8 mouse cellular contexts compared by ENCODE assay signal in genomic region chr8:75032961-75033360, GRCm38 (mm10). TPM values are rescaled to one million over a fixed set of nuclear protein-coding genes. Genes with fewer than 3 reads are reported as not detected.
DNase-seq lines count a peak whose midpoint lies in the region; ATAC-seq lines count a peak whose summit lies in the region.

No protein-coding gene starts in this region.

- intact Hi-C loops in gastrocnemius, postnatal 36 days (cut with DNase I): loop anchor here (5.0 kb wide), 1 partner anchor 41 kb away; the partner anchor contains the start of gene Hmgxb4

- no peaks in the 10 kb centered on the region for H3K9me3 ChIP-seq in liver, embryonic 11.5 days (ENCODE audit: control insufficient read depth, low read length)
- no peaks in the 10 kb centered on the region for H3K9me3 ChIP-seq in embryonic facial prominence, embryonic 13.5 days
- H3K9me3 ChIP-seq in intestine, embryonic 14.5 days (ENCODE audit: control insufficient read depth, low read length): no peaks in the 10 kb centered on the region
- H3K9me3 ChIP-seq in neural tube, embryonic 12.5 days: no peaks in the 10 kb centered on the region

- DNase-seq in liver, embryonic 11.5 days (ENCODE audit: low spot score): no peak
- no peak for DNase-seq in liver
- no peak for DNase-seq in intestine, embryonic 14.5 days (ENCODE audit: low spot score)
- DNase-seq in urinary bladder, postnatal 14 days (ENCODE audit: low spot score): no peak
- no peak for DNase-seq in urinary bladder, postnatal 10 days (ENCODE audit: low spot score)
- no peak for DNase-seq in gastrocnemius, postnatal 36 days

- H3K9ac ChIP-seq in liver, embryonic 11.5 days (ENCODE audit: low read depth, low read length): no peak overlapping the region; the same call in 1 of the 2 replicates
- H3K9ac ChIP-seq in embryonic facial prominence, embryonic 13.5 days: peak overlapping the region; percentile 74
- no peak overlapping the region for H3K9ac ChIP-seq in intestine, embryonic 14.5 days (ENCODE audit: low read length)
- H3K9ac ChIP-seq in neural tube, embryonic 12.5 days: no peak overlapping the region

- WGBS in liver, embryonic 11.5 days: 62% methylated on average over 5 of the region's 5 CpGs
- WGBS in embryonic facial prominence, embryonic 13.5 days: 66% methylated on average over 5 of the region's 5 CpGs
- WGBS in intestine, embryonic 14.5 days: 59% methylated on average over 5 of the region's 5 CpGs
- 71% methylated on average over 5 of the region's 5 CpGs for WGBS in neural tube, embryonic 12.5 days

- peak overlapping the region; percentile 83 for H3K4me2 ChIP-seq in liver, embryonic 11.5 days
- peak overlapping the region; percentile 80 for H3K4me2 ChIP-seq in embryonic facial prominence, embryonic 13.5 days
- H3K4me2 ChIP-seq in intestine, embryonic 14.5 days (ENCODE audit: low read length): peak overlapping the region; percentile 99
- H3K4me2 ChIP-seq in neural tube, embryonic 12.5 days (replicated peaks): peak overlapping the region; percentile 74

- H3K4me3 ChIP-seq in liver, embryonic 11.5 days (ENCODE audit: low read depth, low read length): peak overlapping the region; percentile 64
- peak overlapping the region; percentile 68 for H3K4me3 ChIP-seq in embryonic facial prominence, embryonic 13.5 days
- peak overlapping the region; percentile 79 for H3K4me3 ChIP-seq in intestine, embryonic 14.5 days (ENCODE audit: low read depth, low read length)
- peak overlapping the region; percentile 58 for H3K4me3 ChIP-seq in neural tube, embryonic 12.5 days

- peak overlapping the region; percentile 57; the same call in 1 of the 2 replicates for H3K27ac ChIP-seq in liver, embryonic 11.5 days (ENCODE audit: low read depth, low read length)
- H3K27ac ChIP-seq in embryonic facial prominence, embryonic 13.5 days: peak overlapping the region; percentile 88
- H3K27ac ChIP-seq in intestine, embryonic 14.5 days (ENCODE audit: low read depth): no peak overlapping the region
- no peak overlapping the region for H3K27ac ChIP-seq in neural tube, embryonic 12.5 days

- peaks cover 10% of the 10 kb centered on the region for H3K4me1 ChIP-seq in liver, embryonic 11.5 days (replicated peaks; ENCODE audit: control insufficient read depth, insufficient read depth, low read length)
- peaks cover 9% of the 10 kb centered on the region for H3K4me1 ChIP-seq in embryonic facial prominence, embryonic 13.5 days
- H3K4me1 ChIP-seq in intestine, embryonic 14.5 days (replicated peaks; ENCODE audit: control insufficient read depth, insufficient read depth, low read length): 0 out of 2 replicates have a peak, but pooled peaks cover 7% of the 10 kb centered on the region
- peaks cover 4% of the 10 kb centered on the region; the same call in 1 of the 2 replicates for H3K4me1 ChIP-seq in neural tube, embryonic 12.5 days

- no peak for ATAC-seq in liver, embryonic 11.5 days (replicated peaks; ENCODE audit: low FRiP score)
- no peak for ATAC-seq in embryonic facial prominence, embryonic 13.5 days (ENCODE audit: insufficient number of reproducible peaks, insufficient read depth, low FRiP score, low TSS enrichment, low read depth)
- no peak for ATAC-seq in intestine, embryonic 14.5 days (replicated peaks; ENCODE audit: low FRiP score, low TSS enrichment, low read depth)
- no peak for ATAC-seq in neural tube, embryonic 12.5 days (ENCODE audit: low FRiP score, low read depth)

- H3K27me3 ChIP-seq in liver, embryonic 11.5 days (replicated peaks; ENCODE audit: control insufficient read depth, insufficient read depth, low read length): no peaks in the 10 kb centered on the region
- no peaks in the 10 kb centered on the region for H3K27me3 ChIP-seq in embryonic facial prominence, embryonic 13.5 days
- H3K27me3 ChIP-seq in intestine, embryonic 14.5 days (replicated peaks; ENCODE audit: control insufficient read depth, insufficient read depth, low read length): no peaks in the 10 kb centered on the region
- H3K27me3 ChIP-seq in neural tube, embryonic 12.5 days (replicated peaks): no peaks in the 10 kb centered on the region

- H3K36me3 ChIP-seq in liver, embryonic 11.5 days (ENCODE audit: control insufficient read depth, insufficient read depth, low read length): peaks cover 16% of the 10 kb centered on the region; the same call in 1 of the 2 replicates
- H3K36me3 ChIP-seq in embryonic facial prominence, embryonic 13.5 days: peaks cover 32% of the 10 kb centered on the region
- peaks cover 42% of the 10 kb centered on the region for H3K36me3 ChIP-seq in intestine, embryonic 14.5 days (ENCODE audit: control insufficient read depth, insufficient read depth, low read length)
- peaks cover 18% of the 10 kb centered on the region for H3K36me3 ChIP-seq in neural tube, embryonic 12.5 days

RNA-seq across cellular contexts. Expression of gene Tom1, which starts 0.5 kb away (rescaled TPM):
- polyA plus RNA-seq in liver, embryonic 11.5 days (2014; fragmentation: Nextera tagmentation; extraction: Ambion mirVana): 22.2 and 24.6 TPM in 2 replicates
- 25.8 and 31.9 TPM in 2 replicates for polyA plus RNA-seq in embryonic facial prominence, embryonic 13.5 days (2015; fragmentation: Nextera tagmentation; extraction: Ambion mirVana)
- polyA plus RNA-seq in intestine, embryonic 14.5 days (2014; fragmentation: Nextera tagmentation; extraction: Ambion mirVana): 25.2 and 27.2 TPM in 2 replicates
- 32.1 and 32.7 TPM in 2 replicates for polyA plus RNA-seq in neural tube, embryonic 12.5 days (2016; fragmentation: Nextera tagmentation; extraction: Ambion mirVana)
- total RNA-seq in gastrocnemius, postnatal 36 days (2021): 10 to 100 TPM; 42.1 to 50.5 TPM

RNA-seq across cellular contexts. Expression of gene Hmgxb4, which starts 39.8 kb away (rescaled TPM):
- polyA plus RNA-seq in liver, embryonic 11.5 days (2014; fragmentation: Nextera tagmentation; extraction: Ambion mirVana): 29.8 and 32.4 TPM in 2 replicates
- 47.0 and 53.5 TPM in 2 replicates for polyA plus RNA-seq in embryonic facial prominence, embryonic 13.5 days (2015; fragmentation: Nextera tagmentation; extraction: Ambion mirVana)
- 44.3 and 46.3 TPM in 2 replicates for polyA plus RNA-seq in intestine, embryonic 14.5 days (2014; fragmentation: Nextera tagmentation; extraction: Ambion mirVana)
- 30.8 and 38.3 TPM in 2 replicates for polyA plus RNA-seq in neural tube, embryonic 12.5 days (2016; fragmentation: Nextera tagmentation; extraction: Ambion mirVana)
- 1 to 10 TPM; 7.0 to 7.4 TPM for total RNA-seq in gastrocnemius, postnatal 36 days (2021)

Comparison
In these comparisons a context has a peak if more than half of its experiments do, and no peak if none do; other contexts are left out.
1. H3K27ac ChIP-seq: peak in liver, embryonic 11.5 days (single experiment) and embryonic facial prominence, embryonic 13.5 days (single experiment); none in intestine, embryonic 14.5 days (single experiment) and neural tube, embryonic 12.5 days (single experiment).
2. Peak in every context shown above with its lines, with median percentiles within 50 percentile points of each other: H3K4me2 ChIP-seq and H3K4me3 ChIP-seq.